Mouse (Mus musculus) gastrocnemius, postnatal 14 days (tissue): ENCODE measurements around the gene Gm42372. TPM values are rescaled to one million over a fixed set of nuclear protein-coding genes. Genes with fewer than 3 reads are reported as not detected.
A peak's percentile ranks its signal among the peaks of the same experiment; 100 is the strongest.

Experiments used
- DNase-seq: peaks from one replicate; pipeline ENCODE4 v3.0.0; 2021; ENCODE audit warnings: mixed read lengths
- intact Hi-C: fragments of 180-260 bp; cut with DNase I; formaldehyde crosslinking; loops from one replicate; pipeline ENCODE4 v1.15.1; 2025; ENCODE audit warnings: low total_unique reads
- total RNA-seq, 2 experiments: library from RNA; stranded (reverse); gene quantifications; 2 replicates each; pipeline ENCODE4 v1.2.3; 2021

The Gm42372 gene
- total RNA-seq, 2 experiments from 2014 or later: 0.04 TPM; not detected in 1

DNA sequence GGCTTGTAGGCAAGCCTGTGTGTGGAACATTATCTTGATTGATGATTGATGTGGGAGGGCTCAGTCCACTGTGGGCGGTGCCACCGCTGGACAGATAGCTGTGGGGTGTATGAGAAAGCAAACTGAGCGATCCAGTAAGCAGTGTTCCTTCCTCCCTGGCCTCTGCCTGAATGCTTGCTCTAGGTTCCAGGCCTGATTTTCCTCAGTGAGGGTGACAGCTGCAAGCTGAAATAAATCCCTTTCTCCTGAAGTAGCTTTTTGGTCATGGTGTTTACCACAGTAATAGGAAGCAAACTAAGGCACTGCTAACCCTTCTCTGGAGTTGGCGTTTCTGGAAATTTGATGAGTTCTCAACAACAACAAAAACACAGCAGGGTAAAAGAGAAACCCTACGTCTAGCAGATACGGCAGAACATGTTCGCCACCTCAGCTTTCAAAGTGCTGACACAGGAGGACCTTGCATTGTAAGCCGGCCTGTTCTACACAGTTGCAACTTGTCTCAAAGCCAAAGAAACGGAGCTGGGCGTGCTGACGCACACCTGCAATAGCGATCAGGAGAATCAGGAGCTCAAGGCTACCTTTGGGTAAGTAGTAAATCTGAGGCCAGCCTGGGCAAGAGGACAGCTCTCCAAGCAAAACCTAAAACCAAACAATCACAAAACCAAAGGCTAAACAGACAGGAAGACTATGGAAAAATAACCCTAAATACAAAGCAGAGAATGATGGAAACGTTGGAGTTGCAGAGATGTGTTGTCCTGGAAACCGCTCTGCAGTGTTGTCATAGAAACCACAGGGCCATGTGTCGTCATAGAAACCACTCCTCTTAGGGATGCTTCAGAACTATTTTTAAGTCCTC lies 26.2 kb upstream of the Gm42372 start:
- DNase-seq: no peak
- intact Hi-C loops: no loop called here

- intact Hi-C loops: no loop called here
- no peak for DNase-seq
Observed at GRCm38 (mm10) chr7:16959539-16960187, 23.2 kb upstream of the Gm42372 start, which contains the start of gene Pnmal1. Gene Pnmal1 (plus strand): TSS chr7:16959679.

- no peak for DNase-seq
- intact Hi-C loops: no loop called here
Observed at GRCm38 (mm10) chr7:16961678-16962077, 21.2 kb upstream of the Gm42372 start.

- intact Hi-C loops: no loop called here
- DNase-seq: no peak
Observed at GRCm38 (mm10) chr7:16968414-16968813, 14.5 kb upstream of the Gm42372 start.

DNA sequence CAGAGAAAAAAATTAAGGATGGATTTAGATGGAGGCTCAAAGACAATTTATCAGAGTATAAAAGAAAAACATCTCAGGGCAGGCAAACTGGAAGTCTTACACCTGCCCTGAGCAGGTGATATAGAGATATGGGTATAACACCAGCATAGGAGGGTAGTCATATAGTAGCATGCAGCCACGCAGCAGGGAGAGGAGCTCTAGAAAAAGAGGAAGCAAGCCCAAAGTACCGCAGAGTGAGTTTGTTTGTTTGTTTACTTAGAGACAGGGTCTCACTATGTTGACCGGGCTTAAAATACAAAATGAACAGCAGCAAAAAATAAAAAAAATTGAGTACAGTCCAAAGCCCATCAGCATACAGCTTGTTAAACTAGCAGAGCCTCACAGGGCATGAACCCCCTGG lies 11.7 kb upstream of the Gm42372 start:
- no peak for DNase-seq
- intact Hi-C loops: no loop called here

DNA sequence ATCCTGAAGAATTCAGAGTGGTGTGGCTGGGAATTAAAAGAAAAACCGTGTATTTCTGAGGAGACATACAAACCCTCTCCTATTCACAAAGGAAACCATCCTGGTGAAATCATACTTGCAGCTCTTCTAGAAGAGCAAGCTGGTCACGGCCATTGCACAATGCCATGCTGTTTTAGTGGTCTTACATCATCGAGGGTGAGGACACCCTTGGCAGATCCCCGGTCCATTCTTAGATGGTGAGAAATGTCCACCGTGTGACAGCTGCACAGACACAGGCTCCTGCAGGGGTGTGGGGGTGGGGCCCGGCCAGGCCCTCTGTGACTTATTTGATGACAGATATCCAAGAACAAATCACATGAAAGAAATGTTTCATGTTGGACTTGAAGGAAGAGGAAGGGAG lies 8.9 kb upstream of the Gm42372 start:
- intact Hi-C loops: no loop called here
- DNase-seq: peak; percentile 59

GRCm38 (mm10) chr7:16976298-16976697 lies 6.6 kb upstream of the Gm42372 start:
- no peak for DNase-seq
- intact Hi-C loops: no loop called here

GRCm38 (mm10) chr7:16978173-16978572 lies 4.7 kb upstream of the Gm42372 start:
- no peak for DNase-seq
- intact Hi-C loops: no loop called here

- no peak for DNase-seq
- intact Hi-C loops: no loop called here
Observed at GRCm38 (mm10) chr7:16978593-16978992, 4.3 kb upstream of the Gm42372 start.

DNA sequence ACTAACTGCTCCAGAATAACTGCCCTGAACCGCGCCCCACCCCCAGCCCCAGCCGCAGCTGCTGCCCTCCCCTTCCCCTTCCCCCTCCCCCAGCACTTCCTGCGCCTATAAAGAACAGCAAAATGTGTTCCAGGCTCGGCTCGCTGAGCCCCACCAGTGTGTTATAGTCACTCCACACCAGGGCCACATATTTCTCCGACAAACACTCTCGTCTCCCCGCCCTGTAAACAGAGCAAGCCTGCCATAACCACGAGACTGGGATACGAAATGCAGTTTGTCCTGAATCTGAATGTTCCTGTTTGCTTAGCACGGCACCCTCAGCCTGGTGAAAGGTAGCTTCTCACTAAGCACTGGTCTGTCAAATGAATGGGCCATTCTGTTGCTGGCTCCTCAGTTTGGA lies 2.5 kb upstream of the Gm42372 start:
- intact Hi-C loops: no loop called here
- peak; percentile 64 for DNase-seq

- DNase-seq: no peak
- intact Hi-C loops: no loop called here
Observed at GRCm38 (mm10) chr7:16987541-16988149, 4.8 kb downstream of the Gm42372 start.

- intact Hi-C loops: no loop called here
- DNase-seq: peak; percentile 54
Observed at GRCm38 (mm10) chr7:16988405-16988804, 5.5 kb downstream of the Gm42372 start.

DNA sequence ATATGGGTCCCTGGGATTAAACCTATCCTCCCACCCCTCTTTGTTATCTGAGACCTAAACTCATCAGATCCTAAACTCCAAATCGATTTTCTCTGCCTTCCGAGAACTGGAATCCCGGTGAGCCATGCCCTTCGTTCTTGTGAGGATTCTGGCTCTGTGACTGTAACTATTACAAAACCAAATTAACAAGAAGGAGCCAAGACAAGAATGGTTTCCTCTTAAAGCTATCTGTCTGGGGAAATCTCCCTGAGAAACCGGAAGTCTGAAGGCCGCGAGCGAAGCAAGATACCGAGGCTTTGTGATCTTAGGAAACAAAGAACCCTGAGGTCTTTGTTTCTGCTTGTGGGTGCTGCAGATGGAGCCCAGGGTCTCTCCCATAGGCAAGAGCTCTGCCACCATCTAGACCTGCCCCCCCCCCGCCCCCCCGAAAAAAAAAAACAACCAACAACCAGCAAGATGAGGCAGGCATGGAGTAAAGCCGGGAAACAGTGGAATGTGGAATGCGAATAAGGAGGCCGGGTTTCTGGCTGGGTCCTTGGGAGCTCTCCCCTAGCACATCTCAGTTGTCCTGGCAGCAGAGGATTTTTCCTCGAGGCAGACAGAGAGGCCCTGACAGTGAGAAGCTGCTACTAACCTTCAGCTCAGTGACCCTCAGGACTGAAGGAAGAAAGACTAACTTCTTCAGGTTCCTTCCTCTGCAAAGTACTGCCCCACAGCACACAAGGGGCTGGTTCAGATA lies 7.3 kb downstream of the Gm42372 start:
- peak; percentile 32 for DNase-seq
- intact Hi-C loops: no loop called here

DNA sequence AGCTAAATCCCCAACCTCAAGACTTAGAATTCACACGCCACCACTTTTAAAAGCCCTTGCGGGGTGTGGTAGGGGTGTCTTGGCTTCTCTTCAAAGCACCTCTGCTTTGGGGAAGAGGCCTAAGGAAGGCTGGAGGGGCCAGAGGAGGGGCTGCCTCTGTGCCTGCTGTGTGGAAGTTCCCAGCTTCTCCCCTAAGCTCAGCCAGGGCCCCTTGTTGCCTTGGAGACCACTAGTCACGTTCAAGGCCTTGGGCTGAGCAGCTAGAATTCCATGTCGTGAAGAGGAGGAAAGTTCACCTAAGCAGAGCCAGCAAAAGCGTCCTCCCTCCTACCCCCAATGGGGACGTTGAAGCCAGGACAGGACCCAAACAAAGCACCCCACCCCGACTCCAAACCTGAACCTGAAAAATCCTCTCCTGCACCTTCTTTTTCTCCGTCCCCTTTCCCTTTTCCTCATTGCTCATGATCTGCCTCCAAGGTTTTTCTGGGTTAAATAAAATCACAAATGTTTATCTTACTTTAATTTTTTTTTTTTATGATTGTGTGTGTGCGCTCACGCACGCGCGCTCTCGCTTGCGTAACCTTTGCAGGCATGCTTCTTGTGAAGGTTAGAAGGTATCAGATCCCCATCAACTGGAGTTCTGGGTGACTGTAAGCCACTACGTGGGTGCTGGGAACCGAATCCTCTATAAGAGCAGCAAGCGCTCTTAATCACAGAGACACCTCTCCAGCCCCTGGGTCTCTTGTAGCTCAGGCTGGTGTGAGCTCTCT lies 9.0 kb downstream of the Gm42372 start:
- intact Hi-C loops: no loop called here
- DNase-seq: no peak

GRCm38 (mm10) chr7:16992451-16992807 lies 9.5 kb downstream of the Gm42372 start, which contains the start of gene Ccdc8:
Gene Ccdc8 (plus strand): TSS chr7:16992708.
- DNase-seq: no peak
- intact Hi-C loops: no loop called here

GRCm38 (mm10) chr7:16993651-16994399 lies 10.9 kb downstream of the Gm42372 start:
- intact Hi-C loops: no loop called here
- peak; percentile 89 for DNase-seq

DNA sequence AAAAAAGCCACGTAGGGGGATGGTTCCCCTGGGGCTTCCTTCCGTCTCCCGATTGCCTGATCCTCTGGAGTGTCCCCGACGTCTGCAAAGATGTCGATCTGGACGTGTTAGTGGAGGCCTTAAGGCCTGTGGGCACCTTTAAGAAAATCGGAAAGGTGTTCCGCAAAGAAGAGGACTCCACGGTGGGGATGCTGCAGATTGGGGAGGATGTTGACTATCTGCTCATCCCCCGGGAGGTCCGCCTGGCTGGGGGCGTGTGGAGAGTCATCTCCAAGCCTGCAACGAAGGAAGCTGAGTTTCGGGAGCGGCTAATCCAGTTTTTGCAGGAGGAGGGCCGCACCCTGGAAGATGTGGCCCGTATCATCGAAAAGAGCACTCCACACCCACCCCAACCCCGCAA lies 11.5 kb downstream of the Gm42372 start:
- intact Hi-C loops: no loop called here
- no peak for DNase-seq

GRCm38 (mm10) chr7:16995345-16995744 lies 12.5 kb downstream of the Gm42372 start:
- intact Hi-C loops: no loop called here
- no peak for DNase-seq

GRCm38 (mm10) chr7:16999233-16999632 lies 16.3 kb downstream of the Gm42372 start:
- no peak for DNase-seq
- intact Hi-C loops: no loop called here
